Mouse (Mus musculus) E14TG2a.4 (cell line): ENCODE measurements around the gene Cog5.

Experiments
- CTCF ChIP-seq: conservative IDR thresholded peaks from 2 replicates; pipeline ENCODE4 v1.5.1; 2014; ENCODE audit warnings: low read length
- NANOG ChIP-seq: IDR thresholded peaks from 2 replicates; pipeline ENCODE4 v1.6.1; 2014; ENCODE audit warnings: borderline replicate concordance, low read length, mixed read lengths
- POU5F1 ChIP-seq: IDR thresholded peaks from 2 replicates; pipeline ENCODE4 v1.6.1; 2014; ENCODE audit warnings: low read length, borderline replicate concordance

GRCm38 (mm10) chr12:31634343-31635239 lies 20.1 kb upstream of the Cog5 start, which contains the start of gene Bcap29:
- no peak for TF ChIP-seq CTCF
- TF ChIP-seq NANOG: no peak
- TF ChIP-seq POU5F1: no peak
